Mouse (Mus musculus): ENCODE results near the gene Gm20538.
A peak's percentile ranks its signal among the peaks of the same experiment; 100 is the strongest.

Gm20538 gene

DNA sequence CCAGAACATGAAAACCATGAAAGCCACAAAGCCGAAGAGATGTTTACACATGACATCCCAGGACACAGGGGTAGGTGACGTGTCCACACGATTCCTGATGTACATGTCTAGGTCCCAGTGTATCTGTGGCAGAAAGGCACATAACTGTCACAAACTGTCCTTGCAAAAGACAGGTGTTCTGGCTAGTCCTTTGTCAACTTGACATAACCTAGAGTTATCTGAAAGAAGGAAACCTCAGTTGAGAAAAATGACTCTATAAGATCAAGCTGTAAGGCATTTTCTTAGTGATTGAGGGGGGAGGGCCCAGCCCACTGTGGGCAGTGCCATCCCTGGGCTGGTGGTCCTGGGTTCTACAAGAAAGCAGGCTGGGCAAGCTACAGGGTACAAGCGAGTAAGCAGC lies at the start of gene Gm20538:
Gm20538 (minus strand) TSS at position 101 of the 400 bp plus-strand sequence.
- no peak for DNase-seq (ENCODE audit: low spot score)

GRCm38 (mm10) chr19:44594180-44594579 lies 41.5 kb upstream of the Gm20538 start:
- no peak for DNase-seq (ENCODE audit: low spot score)

GRCm38 (mm10) chr19:44591638-44592037 lies 39.0 kb upstream of the Gm20538 start:
- DNase-seq (ENCODE audit: low spot score), result no peak

- DNase-seq (ENCODE audit: low spot score), result no peak
These were observed 38.4 kb upstream of the Gm20538 start for GRCm38 (mm10) chr19:44590992-44591391.

DNA sequence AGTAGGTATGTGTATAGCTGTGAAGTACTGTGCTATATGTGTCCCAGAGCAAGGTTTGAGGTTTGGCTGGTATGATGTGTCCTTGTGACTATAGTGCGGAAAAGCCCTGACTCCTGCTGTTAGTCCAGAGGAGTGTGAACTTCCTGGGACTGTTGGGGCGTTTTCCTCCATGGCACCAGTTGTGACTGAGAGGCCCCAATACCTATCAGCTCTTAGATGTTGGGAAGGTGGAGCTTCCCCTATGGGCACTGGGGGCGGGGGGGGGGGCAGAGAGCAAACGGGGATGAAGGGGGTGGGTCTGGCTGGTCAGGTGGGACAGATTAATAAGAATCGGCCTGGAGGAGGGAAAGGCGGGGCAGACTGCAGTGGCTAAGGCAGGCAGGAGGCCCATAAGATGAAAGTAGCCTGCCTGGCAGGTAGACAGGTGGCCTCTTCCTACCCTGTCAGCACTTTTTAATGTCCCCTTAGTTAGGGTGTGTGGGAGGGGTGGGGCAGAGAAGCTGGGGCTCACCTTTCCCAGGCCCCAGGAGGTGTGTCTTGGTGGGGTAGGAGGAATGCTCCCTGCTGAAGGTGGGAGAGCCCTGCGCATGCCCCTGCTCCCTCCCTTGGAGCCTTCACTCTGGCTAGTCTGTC lies 37.1 kb upstream of the Gm20538 start:
- no peak for DNase-seq (ENCODE audit: low spot score)

DNA sequence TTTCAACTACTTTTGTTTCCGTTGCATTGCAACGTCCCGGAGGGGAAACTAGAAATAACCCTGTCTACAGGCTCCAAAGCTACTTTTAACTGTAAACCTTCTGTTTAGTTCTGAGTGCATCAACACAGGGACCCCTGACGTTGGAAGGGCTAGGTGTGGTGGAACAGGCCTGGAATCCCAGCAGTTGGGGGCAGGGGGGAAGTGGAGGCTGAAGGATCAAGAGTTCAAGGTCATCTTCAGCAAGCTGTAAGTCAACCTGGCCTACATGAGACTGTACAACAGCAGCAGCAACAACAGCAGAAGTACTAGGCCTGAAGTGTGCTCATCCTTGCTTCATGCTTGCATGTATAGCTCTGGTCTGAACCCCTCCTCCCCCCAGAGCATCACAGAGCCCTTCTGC lies 35.4 kb upstream of the Gm20538 start:
- DNase-seq (ENCODE audit: low spot score), result no peak

GRCm38 (mm10) chr19:44582638-44583309 lies 30.1 kb upstream of the Gm20538 start:
- peak; percentile 84 for DNase-seq (ENCODE audit: low spot score)

- DNase-seq (ENCODE audit: low spot score), result no peak
These were observed 29.5 kb upstream of the Gm20538 start for GRCm38 (mm10) chr19:44582103-44582502.

- no peak for DNase-seq (ENCODE audit: low spot score)
These were observed 25.4 kb upstream of the Gm20538 start for GRCm38 (mm10) chr19:44578038-44578437.

GRCm38 (mm10) chr19:44576275-44576674 lies 23.6 kb upstream of the Gm20538 start:
- no peak for DNase-seq (ENCODE audit: low spot score)

DNA sequence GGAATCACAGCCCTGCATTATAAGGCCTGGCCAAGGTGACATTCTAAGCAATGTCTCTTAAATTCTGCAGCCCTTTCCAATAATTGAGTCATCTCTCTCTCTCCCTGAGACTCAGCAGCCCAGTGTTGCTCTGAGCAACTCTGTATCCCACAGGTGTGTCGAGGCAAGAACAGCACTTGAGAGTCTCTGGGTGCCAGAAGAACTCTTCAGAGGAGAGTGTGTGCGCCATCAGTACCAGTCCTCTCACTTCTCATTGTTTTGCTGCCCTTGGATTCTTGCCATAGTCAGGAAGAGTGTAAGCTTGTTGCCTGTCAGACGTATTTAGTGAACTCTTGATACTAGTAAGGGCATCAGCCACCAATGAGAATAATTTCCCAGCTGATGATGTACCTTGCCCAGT lies 15.1 kb upstream of the Gm20538 start:
- no peak for DNase-seq (ENCODE audit: low spot score)

GRCm38 (mm10) chr19:44564006-44564405 lies 11.4 kb upstream of the Gm20538 start:
- DNase-seq (ENCODE audit: low spot score), result no peak

- DNase-seq (ENCODE audit: low spot score), result peak; percentile 93
These were observed 10.1 kb upstream of the Gm20538 start, which contains the start of gene Hif1an for GRCm38 (mm10) chr19:44562652-44563206. TSS of gene Hif1an (plus strand) at chr19:44562850.

GRCm38 (mm10) chr19:44554861-44555590 lies 2.4 kb upstream of the Gm20538 start, which contains the start of gene Ndufb8:
TSS of gene Ndufb8 (minus strand) at chr19:44555440.
- DNase-seq (ENCODE audit: low spot score), result peak; percentile 92

DNA sequence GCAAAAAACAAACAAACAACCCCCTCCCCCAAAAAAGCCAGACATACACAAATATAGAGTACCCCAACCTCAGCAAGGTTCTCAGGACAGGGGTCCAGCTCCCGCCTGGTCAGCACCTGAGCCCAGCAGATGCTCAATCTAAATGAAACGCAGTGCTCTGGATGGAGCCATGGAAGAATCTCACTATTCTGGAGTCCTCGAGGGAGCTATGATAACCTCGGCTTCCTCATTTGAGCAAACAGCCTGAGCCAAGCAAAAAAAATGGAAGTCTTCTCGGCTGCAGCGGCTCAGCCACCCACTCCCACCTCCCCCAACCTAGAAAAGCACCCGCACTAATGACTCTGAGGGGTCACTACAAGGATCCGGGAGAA lies 1.8 kb upstream of the Gm20538 start:
- no peak for DNase-seq (ENCODE audit: low spot score)

- DNase-seq (ENCODE audit: low spot score), result no peak
These were observed 655 bp upstream of the Gm20538 start for GRCm38 (mm10) chr19:44553286-44553685.

- no peak for DNase-seq (ENCODE audit: low spot score)
These were observed 7.2 kb downstream of the Gm20538 start, which contains the start of gene Sec31b for GRCm38 (mm10) chr19:44545321-44546041. TSS of gene Sec31b (minus strand) at chr19:44545864.

DNA sequence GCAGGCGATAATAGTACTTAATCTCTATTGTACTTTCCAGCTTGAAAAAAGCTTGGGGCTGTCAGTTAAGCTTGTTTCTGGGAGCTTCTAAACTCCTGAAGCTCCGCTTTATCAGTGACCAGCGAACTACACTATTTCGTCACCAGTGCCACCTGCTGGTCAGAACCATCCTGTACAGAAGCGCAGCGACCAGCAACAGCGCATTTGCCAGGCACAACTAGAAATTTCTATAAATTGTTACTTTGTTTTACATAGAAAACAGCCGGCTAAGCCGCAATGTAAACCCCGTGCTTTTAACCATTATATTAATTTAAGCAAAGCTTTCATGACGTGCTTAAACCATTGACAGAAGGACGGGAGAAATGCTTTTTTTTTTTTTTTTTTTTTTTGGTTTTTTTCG lies 7.9 kb downstream of the Gm20538 start:
- DNase-seq (ENCODE audit: low spot score), result peak; percentile 26

- no peak for DNase-seq (ENCODE audit: low spot score)
These were observed 8.3 kb downstream of the Gm20538 start for GRCm38 (mm10) chr19:44544372-44544771.

- no peak for DNase-seq (ENCODE audit: low spot score)
These were observed 9.9 kb downstream of the Gm20538 start for GRCm38 (mm10) chr19:44542694-44543178.

DNA sequence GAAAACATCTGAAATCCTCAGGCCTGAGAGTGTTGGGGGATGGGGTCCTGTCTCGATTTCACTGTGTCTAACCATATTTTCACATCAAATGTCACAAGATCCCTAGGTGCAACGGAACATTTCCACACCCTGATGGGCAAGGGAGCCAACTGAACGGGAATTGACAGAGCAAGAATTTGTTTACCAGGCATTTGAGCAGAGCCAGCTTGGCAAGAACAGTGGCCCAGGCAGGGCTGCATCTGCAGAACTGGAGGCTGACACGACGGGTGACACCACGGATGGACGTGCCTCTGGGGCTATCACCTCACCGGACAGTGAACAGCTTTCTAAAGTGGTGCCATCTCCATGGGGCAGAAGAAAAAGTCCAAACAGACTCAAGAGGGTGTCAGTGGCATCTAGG lies 15.2 kb downstream of the Gm20538 start:
- DNase-seq (ENCODE audit: low spot score), result no peak

DNA sequence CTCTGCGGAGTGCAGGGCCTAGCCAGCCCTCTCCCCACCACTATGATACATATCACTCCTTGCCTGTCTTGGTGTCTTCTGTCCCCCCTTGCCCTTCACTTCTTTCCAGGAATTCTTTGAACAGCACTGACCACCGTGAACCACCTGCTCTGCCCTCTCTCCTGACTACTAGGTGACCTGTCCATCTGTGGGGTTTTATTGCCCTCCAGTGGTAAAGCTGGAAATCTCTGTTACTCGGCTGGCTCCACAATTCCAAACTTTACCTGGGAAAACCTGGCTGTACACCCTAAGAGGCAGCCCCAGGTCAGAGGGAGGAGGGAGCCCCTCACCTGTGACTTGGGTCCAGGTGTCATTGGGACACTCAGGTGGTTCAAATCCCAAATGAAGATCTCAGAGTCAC lies 17.3 kb downstream of the Gm20538 start:
- peak; percentile 16 for DNase-seq (ENCODE audit: low spot score)
